Mouse (Mus musculus) heart, embryonic 10.5 days (tissue): ENCODE measurements around the gene Wdhd1. TPM values are rescaled to one million over a fixed set of nuclear protein-coding genes. Genes with fewer than 3 reads are reported as not detected.

Experiments
- DNase-seq: peaks from one replicate; pipeline ENCODE4 v3.0.0-alpha.2; 2017; ENCODE audit warnings: low spot score
- H3K27ac ChIP-seq: fragments of 300-500 bp; sonication (generic); 2 replicates; pipeline ENCODE4 v1.5.1; 2016; ENCODE audit warnings: mild to moderate bottlenecking
- H3K27me3 ChIP-seq: fragments of 300-500 bp; sonication (generic); 2 replicates; pipeline ENCODE4 v1.6.1; 2016; ENCODE audit warnings: mild to moderate bottlenecking; ENCODE audit not compliant: poor library complexity, insufficient read depth, severe bottlenecking
- H3K36me3 ChIP-seq: fragments of 300-500 bp; sonication (generic); 2 replicates; pipeline ENCODE4 v1.6.1; 2016; ENCODE audit warnings: mild to moderate bottlenecking, moderate library complexity
- H3K4me1 ChIP-seq: fragments of 300-500 bp; sonication (generic); 2 replicates; pipeline ENCODE4 v1.6.1; 2016; ENCODE audit warnings: mild to moderate bottlenecking
- H3K4me3 ChIP-seq: fragments of 300-500 bp; sonication (generic); 2 replicates; pipeline ENCODE4 v1.5.1; 2016; ENCODE audit warnings: mild to moderate bottlenecking, moderate library complexity
- H3K9me3 ChIP-seq: fragments of 300-500 bp; sonication (generic); 2 replicates; pipeline ENCODE4 v1.6.1; 2016; ENCODE audit warnings: mild to moderate bottlenecking, moderate library complexity
- WGBS: fragments of 180-500 bp; shearing (Covaris S2); methylation state at CpG from one replicate; pipeline ENCODE4 v1.1.7; 2016; 5-methylcytosine and 5-hydroxymethylcytosine counted together
- polyA plus RNA-seq: library from polyadenylated mRNA; unstranded; fragments of >200 nt; fragmentation: Nextera tagmentation; extraction: Ambion mirVana; gene quantifications from 2 replicates; pipeline ENCODE4 v1.2.1, GENCODE M21; 2016

Wdhd1 gene
- polyA plus RNA-seq, 1 experiment from 2014 or later = 35.9 TPM

DNA sequence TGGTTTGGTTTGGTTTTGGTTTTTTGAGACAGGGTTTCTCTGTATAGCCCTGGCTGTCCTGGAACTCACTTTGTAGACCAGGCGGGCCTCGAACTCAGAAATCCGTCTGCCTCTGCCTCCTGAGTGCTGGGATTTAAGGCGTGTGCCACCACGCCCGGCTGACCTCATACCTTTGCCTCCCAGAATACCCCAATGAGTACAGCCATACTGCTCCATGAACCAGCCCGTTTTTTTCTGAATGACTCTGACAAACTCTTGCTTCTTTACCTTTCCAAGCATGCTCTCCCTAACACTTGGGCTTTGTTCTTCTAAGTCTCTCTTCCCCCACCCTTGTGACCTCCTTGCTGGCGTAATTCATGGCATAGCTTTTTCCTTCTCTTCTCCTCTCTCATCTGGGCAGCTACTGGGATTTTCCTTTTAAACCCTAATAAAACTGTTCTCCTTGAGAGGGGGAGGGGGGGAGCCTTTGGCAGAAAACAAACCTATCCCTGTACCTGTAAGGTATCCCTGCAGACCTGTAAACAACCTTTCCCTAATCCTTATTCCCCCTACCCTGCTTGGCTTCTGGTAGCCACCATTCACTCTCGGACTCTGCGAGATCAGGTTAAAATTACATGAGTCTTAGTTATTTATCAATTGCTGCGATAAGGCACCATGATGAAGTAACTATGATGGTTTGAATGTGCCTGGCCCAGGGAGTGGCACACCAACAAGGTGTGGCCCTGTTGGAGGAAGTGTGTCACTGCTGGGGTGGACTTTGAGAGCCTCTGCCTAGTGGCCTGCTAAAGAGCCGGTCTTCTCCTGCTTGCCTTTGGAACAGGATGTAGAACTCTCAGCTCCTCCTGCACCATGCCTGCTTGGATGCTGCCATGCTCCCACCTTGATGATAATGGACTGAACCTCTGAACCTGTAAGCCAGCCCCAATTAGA lies 67.8 kb downstream of the Wdhd1 start:
- 85% methylated on average over 12 of the region's 12 CpGs for WGBS
- H3K36me3 ChIP-seq = no peaks in the 10 kb centered on the region
- no peaks in the 10 kb centered on the region for H3K4me1 ChIP-seq
- no peak overlapping the region for H3K4me3 ChIP-seq
- DNase-seq = no peak
- H3K9me3 ChIP-seq = no peaks in the 10 kb centered on the region
- H3K27me3 ChIP-seq = no peaks in the 10 kb centered on the region
- H3K27ac ChIP-seq = no peak overlapping the region

DNA sequence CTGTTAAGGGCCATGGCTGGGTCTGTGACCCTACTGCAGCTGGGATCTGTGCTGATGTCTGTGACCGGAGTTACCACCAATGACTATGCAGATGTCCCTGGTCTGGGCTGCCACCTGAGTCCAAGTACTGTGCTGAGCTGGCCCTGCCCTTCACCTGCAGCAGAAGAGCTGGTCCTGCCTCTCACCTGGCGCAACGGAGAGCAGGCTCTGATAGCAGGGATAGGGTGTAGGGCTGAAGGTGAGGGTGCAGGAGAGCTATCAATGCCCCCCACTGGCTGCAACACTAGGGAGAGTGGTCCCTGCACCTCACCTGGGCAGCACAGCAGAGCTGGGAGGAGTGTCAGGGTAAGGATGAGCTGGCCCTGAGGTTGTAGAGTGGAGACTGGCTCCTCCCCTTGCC lies 70.1 kb downstream of the Wdhd1 start:
- no peaks in the 10 kb centered on the region for H3K36me3 ChIP-seq
- H3K27me3 ChIP-seq = no peaks in the 10 kb centered on the region
- no peak overlapping the region for H3K4me3 ChIP-seq
- no peak overlapping the region for H3K27ac ChIP-seq
- H3K4me1 ChIP-seq = no peaks in the 10 kb centered on the region
- 88% methylated on average over 3 of the region's 3 CpGs for WGBS
- no peaks in the 10 kb centered on the region for H3K9me3 ChIP-seq
- DNase-seq = peak; percentile 67

DNA sequence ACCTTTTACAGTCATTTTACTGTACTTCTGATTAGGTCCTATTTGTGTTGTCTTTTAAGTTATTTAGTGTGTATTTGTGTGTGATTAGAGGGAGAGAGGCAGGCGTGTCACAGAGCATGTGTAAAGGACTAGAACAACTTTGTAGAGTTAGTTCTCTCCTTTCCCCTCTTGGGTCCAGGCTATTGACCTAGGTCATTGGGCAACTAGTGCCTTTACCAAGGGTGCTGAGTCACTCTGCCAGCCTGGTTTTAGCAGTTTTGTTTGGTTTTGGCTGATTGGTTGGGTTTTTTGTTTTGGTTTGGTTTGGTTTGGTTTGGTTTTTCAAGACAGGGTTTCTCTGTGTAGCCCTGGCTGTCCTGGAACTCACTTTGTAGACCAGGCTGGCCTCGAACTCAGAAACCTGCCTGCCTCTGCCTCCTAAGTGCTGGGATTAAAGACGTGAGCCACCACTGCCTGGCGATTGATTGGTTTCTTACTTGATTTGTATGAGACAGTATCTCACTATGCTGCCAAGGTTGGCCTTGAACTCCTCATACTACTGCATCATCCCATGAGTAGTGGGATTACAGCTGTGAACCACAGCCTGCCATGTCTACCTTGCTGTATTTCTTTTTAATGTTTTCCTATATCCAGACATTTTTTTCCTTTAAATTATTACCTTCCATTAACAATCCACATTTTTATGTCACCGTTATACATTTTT lies 71.2 kb downstream of the Wdhd1 start:
- H3K9me3 ChIP-seq = no peaks in the 10 kb centered on the region

GRCm38 (mm10) chr14:47197340-47197739 lies 79.3 kb downstream of the Wdhd1 start:
- WGBS = 86% methylated on average over 3 of the region's 3 CpGs
- Histone ChIP-seq H3K9me3 (no peaks in the 10 kb centered on the region), H3K27ac (no peak overlapping the region), H3K4me1 (no peaks in the 10 kb centered on the region), H3K36me3 (no peaks in the 10 kb centered on the region), H3K4me3 (no peak overlapping the region), H3K27me3 (no peaks in the 10 kb centered on the region)
- DNase-seq = no peak

More for the DNA sequence above, 71.2 kb downstream of the Wdhd1 start:
- H3K27me3 ChIP-seq = no peaks in the 10 kb centered on the region
- no peak for DNase-seq
- no peaks in the 10 kb centered on the region for H3K36me3 ChIP-seq
- no peak overlapping the region for H3K27ac ChIP-seq
- H3K4me1 ChIP-seq = no peaks in the 10 kb centered on the region
- 83% methylated on average over 5 of the region's 5 CpGs for WGBS
- no peak overlapping the region for H3K4me3 ChIP-seq

GRCm38 (mm10) chr14:47196711-47197110 lies 79.9 kb downstream of the Wdhd1 start:
- no peak overlapping the region for H3K27ac ChIP-seq
- DNase-seq = no peak
- H3K4me1 ChIP-seq = no peaks in the 10 kb centered on the region
- no peaks in the 10 kb centered on the region for H3K36me3 ChIP-seq
- WGBS = 72% methylated on average over 8 of the region's 8 CpGs
- no peaks in the 10 kb centered on the region for H3K27me3 ChIP-seq
- no peak overlapping the region for H3K4me3 ChIP-seq
- H3K9me3 ChIP-seq = no peaks in the 10 kb centered on the region

DNA sequence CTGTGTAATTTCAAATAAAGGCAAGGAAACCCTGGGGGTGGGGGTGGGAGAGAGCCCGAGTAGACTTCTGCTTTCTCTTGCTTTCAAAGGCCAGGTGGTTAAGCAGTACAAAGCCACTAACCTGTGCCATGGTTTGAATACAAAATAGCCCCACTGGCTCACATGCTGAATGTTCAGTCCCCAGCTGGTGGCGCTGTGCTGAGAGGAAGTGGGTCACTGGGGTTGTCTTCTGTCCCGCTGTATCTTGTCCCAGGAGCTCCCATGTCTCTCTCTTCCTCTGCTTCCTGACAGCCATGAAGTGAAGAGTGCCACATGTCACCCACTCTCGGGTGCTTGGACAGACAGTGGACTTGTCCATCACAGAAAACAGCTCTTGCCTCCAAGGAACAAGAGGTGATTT lies 82.6 kb downstream of the Wdhd1 start:
- Histone ChIP-seq H3K4me1 (no peaks in the 10 kb centered on the region), H3K36me3 (no peaks in the 10 kb centered on the region), H3K27ac (no peak overlapping the region), H3K4me3 (no peak overlapping the region), H3K27me3 (no peaks in the 10 kb centered on the region), H3K9me3 (no peaks in the 10 kb centered on the region)
- no peak for DNase-seq
- 27% methylated on average over 4 of the region's 4 CpGs for WGBS

DNA sequence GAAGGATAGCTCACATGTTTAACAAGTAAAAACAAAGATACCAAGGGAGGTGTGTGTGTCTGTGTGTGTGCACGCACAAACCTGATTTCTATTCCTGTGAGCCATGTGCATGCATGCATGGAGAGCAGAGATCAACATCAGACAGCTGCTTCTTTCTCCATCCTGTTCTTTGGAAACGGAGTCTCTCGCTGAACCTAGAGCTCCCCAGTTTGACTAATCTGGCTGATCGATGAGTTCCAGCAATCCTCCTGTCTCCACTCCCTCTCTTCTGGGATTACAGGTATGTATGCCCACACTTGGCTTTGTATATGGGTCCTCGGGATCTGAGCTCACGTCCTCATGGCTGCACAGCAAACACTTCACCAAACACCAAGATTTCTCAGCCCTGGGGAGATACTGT lies 83.2 kb downstream of the Wdhd1 start:
- no peak overlapping the region for H3K4me3 ChIP-seq
- no peaks in the 10 kb centered on the region for H3K27me3 ChIP-seq
- H3K36me3 ChIP-seq = no peaks in the 10 kb centered on the region
- no peaks in the 10 kb centered on the region for H3K9me3 ChIP-seq
- H3K27ac ChIP-seq = no peak overlapping the region
- no peak for DNase-seq
- 80% methylated on average over 6 of the region's 6 CpGs for WGBS
- H3K4me1 ChIP-seq = 0 out of 2 replicates have a peak, but pooled peaks cover 5% of the 10 kb centered on the region

GRCm38 (mm10) chr14:47191861-47192260 lies 84.8 kb downstream of the Wdhd1 start:
- no peak overlapping the region for H3K27ac ChIP-seq
- H3K36me3 ChIP-seq = no peaks in the 10 kb centered on the region
- no peaks in the 10 kb centered on the region for H3K9me3 ChIP-seq
- no peak for DNase-seq
- 0 out of 2 replicates have a peak, but pooled peaks cover 11% of the 10 kb centered on the region for H3K4me1 ChIP-seq
- H3K4me3 ChIP-seq = no peak overlapping the region
- peaks cover 12% of the 10 kb centered on the region for H3K27me3 ChIP-seq
- 42% methylated on average over 5 of the region's 5 CpGs for WGBS

Other genes with a start within 250 kb of the Wdhd1 start
- 6.5 and 8.1 TPM in 2 replicates for gene Gch1, start 87.4 kb downstream of the Wdhd1 start, polyA plus RNA-seq
- 2.0 and 3.3 TPM in 2 replicates for gene Socs4, start 74 bp upstream of the Wdhd1 start, polyA plus RNA-seq
- gene Mapk1ip1l, start 21.4 kb upstream of the Wdhd1 start, polyA plus RNA-seq = 79.9 and 82.1 TPM in 2 replicates
- gene Lgals3, start 90.9 kb upstream of the Wdhd1 start, polyA plus RNA-seq = 1.4 and 2.2 TPM in 2 replicates
- gene Dlgap5, start 141.6 kb upstream of the Wdhd1 start, polyA plus RNA-seq = 55.9 and 65.2 TPM in 2 replicates
- gene Fbxo34, start 173.6 kb upstream of the Wdhd1 start, polyA plus RNA-seq = 21.8 and 22.0 TPM in 2 replicates